Mouse (Mus musculus) thymus, adult 2 months (tissue): ENCODE measurements around the gene Pde10a.

ENCODE experiments used
- CTCF ChIP-seq: fragments of 200-500 bp; IDR thresholded peaks from 2 replicates; pipeline ENCODE4 v1.5.1; 2012; ENCODE audit warnings: mild to moderate bottlenecking, control low read depth, low read length, moderate library complexity, borderline replicate concordance; ENCODE audit not compliant: control insufficient read depth, poor library complexity, insufficient read depth; ENCODE audit errors: extremely low read depth
- POLR2A ChIP-seq: fragments of 200-500 bp; IDR thresholded peaks from 2 replicates; pipeline ENCODE4 v1.6.1; 2012; ENCODE audit warnings: mild to moderate bottlenecking, low read length, control low read depth, moderate library complexity; ENCODE audit not compliant: control insufficient read depth, poor library complexity, insufficient read depth; ENCODE audit errors: extremely low read depth

GRCm38 (mm10) chr17:8597790-8598189, 72.6 kb downstream of the Pde10a start:
- TF ChIP-seq POLR2A (no peak), CTCF (no peak)
